21 mouse cellular contexts compared by ENCODE assay signal in genomic region chr8:67632290-67632689, GRCm38 (mm10).
DNase-seq lines count a peak whose midpoint lies in the region; ATAC-seq lines count a peak whose summit lies in the region.
"Had no signal": no experiment of that assay in that cellular context is flagged by ENCODE, and none has a peak within 500 bp of the region (broad histone marks: within the 10 kb centered on the region; RNA-seq: fewer than 3 reads in every experiment).

No protein-coding gene starts in this region.

- no peak overlapping the region for H3K4me3 ChIP-seq in hindbrain, embryonic 11.5 days (ENCODE audit: low read depth, low read length)
- no peak overlapping the region for H3K4me3 ChIP-seq in hindbrain, embryonic 14.5 days (replicated peaks; ENCODE audit: low read length)
- no peak overlapping the region for H3K4me3 ChIP-seq in midbrain, embryonic 12.5 days
- no peak overlapping the region for H3K4me3 ChIP-seq in midbrain, embryonic 11.5 days (ENCODE audit: low read depth, low read length)
- H3K4me3 ChIP-seq: embryonic facial prominence, embryonic 10.5 days; hindbrain, embryonic 13.5 days; kidney, embryonic 15.5 days; liver, embryonic 12.5 days; neural tube, embryonic 12.5 days had no signal

- H3K9me3 ChIP-seq in hindbrain, embryonic 11.5 days (ENCODE audit: control insufficient read depth, low read length), result no peaks in the 10 kb centered on the region
- H3K9me3 ChIP-seq in hindbrain, embryonic 14.5 days (ENCODE audit: control insufficient read depth, low read length), result no peaks in the 10 kb centered on the region
- H3K9me3 ChIP-seq in midbrain, embryonic 12.5 days, result no peaks in the 10 kb centered on the region
- no peaks in the 10 kb centered on the region for H3K9me3 ChIP-seq in midbrain, embryonic 11.5 days (ENCODE audit: control insufficient read depth, low read length)
- H3K9me3 ChIP-seq: embryonic facial prominence, embryonic 10.5 days; hindbrain, embryonic 13.5 days; kidney, embryonic 15.5 days; liver, embryonic 12.5 days; neural tube, embryonic 12.5 days had no signal

- H3K4me1 ChIP-seq in hindbrain, embryonic 11.5 days (replicated peaks; ENCODE audit: control insufficient read depth, insufficient read depth, low read length), result no peaks in the 10 kb centered on the region
- H3K4me1 ChIP-seq in hindbrain, embryonic 14.5 days (replicated peaks; ENCODE audit: control insufficient read depth, insufficient read depth, low read length), result no peaks in the 10 kb centered on the region
- no peaks in the 10 kb centered on the region for H3K4me1 ChIP-seq in midbrain, embryonic 12.5 days
- H3K4me1 ChIP-seq in midbrain, embryonic 11.5 days (ENCODE audit: control insufficient read depth, insufficient read depth, low read length), result no peaks in the 10 kb centered on the region
- H3K4me1 ChIP-seq: embryonic facial prominence, embryonic 10.5 days; hindbrain, embryonic 13.5 days; kidney, embryonic 15.5 days; liver, embryonic 12.5 days; neural tube, embryonic 12.5 days had no signal

- no peaks in the 10 kb centered on the region for H3K27me3 ChIP-seq in hindbrain, embryonic 11.5 days (ENCODE audit: control insufficient read depth, insufficient read depth, low read length)
- no peaks in the 10 kb centered on the region for H3K27me3 ChIP-seq in hindbrain, embryonic 14.5 days (ENCODE audit: control insufficient read depth, insufficient read depth, low read length)
- no peaks in the 10 kb centered on the region for H3K27me3 ChIP-seq in midbrain, embryonic 12.5 days
- no peaks in the 10 kb centered on the region for H3K27me3 ChIP-seq in midbrain, embryonic 11.5 days (ENCODE audit: control insufficient read depth, insufficient read depth, low read length)
- H3K27me3 ChIP-seq: hindbrain, embryonic 13.5 days; kidney, embryonic 15.5 days; neural tube, embryonic 12.5 days had no signal

- H3K27ac ChIP-seq in hindbrain, embryonic 11.5 days (ENCODE audit: low read depth, low read length), result no peak overlapping the region
- H3K27ac ChIP-seq in hindbrain, embryonic 14.5 days, result no peak overlapping the region
- H3K27ac ChIP-seq in midbrain, embryonic 12.5 days (replicated peaks), result no peak overlapping the region
- H3K27ac ChIP-seq in midbrain, embryonic 11.5 days (ENCODE audit: low read depth, low read length), result no peak overlapping the region
- H3K27ac ChIP-seq: embryonic facial prominence, embryonic 10.5 days; hindbrain, embryonic 13.5 days; kidney, embryonic 15.5 days; liver, embryonic 12.5 days; neural tube, embryonic 12.5 days had no signal

- ATAC-seq in hindbrain, embryonic 11.5 days (ENCODE audit: low FRiP score), result 0 out of 2 replicates have a peak, but pooled peaks have one; percentile 22
- no peak for ATAC-seq in hindbrain, embryonic 14.5 days (ENCODE audit: low FRiP score)
- peak; percentile 49; the same call in 1 of the 2 replicates for ATAC-seq in midbrain, embryonic 12.5 days (ENCODE audit: low FRiP score, low read depth)
- no peak for ATAC-seq in midbrain, embryonic 11.5 days (ENCODE audit: low FRiP score)
- ATAC-seq: activated CD4-positive, CD25-positive, alpha-beta regulatory T cell, adult 4 months; forebrain, embryonic 16.5 days; intestine, embryonic 16.5 days; liver, embryonic 12.5 days had no signal

- no peak for DNase-seq in hindbrain, embryonic 11.5 days (ENCODE audit: low spot score)
- no peak for DNase-seq in hindbrain, embryonic 14.5 days (ENCODE audit: low spot score)
- DNase-seq in midbrain, embryonic 11.5 days (ENCODE audit: low spot score, missing footprints), result no peak
- peak; percentile 7 to 15 for DNase-seq in frontal cortex, postnatal 10 days (ENCODE audit: low spot score in 2 of 2)
- peak; percentile 18 for DNase-seq in telencephalon, adult 2 months (ENCODE audit: low read depth, low spot score)
- DNase-seq in embryo, embryonic 11 days, result no peak
- DNase-seq: adrenal gland, postnatal 36 days; cerebellum, postnatal 10 days; gastrocnemius, postnatal 25 days; lung, embryonic 14.5 days; lung, postnatal 4 days; thymus, adult 18-20 months had no signal

- WGBS in hindbrain, embryonic 11.5 days, result 80% methylated on average over 6 of the region's 6 CpGs
- 82% methylated on average over 6 of the region's 6 CpGs for whole genome bisulfite sequencing in hindbrain, embryonic 14.5 days
- 79% methylated on average over 6 of the region's 6 CpGs for WGBS in midbrain, embryonic 12.5 days
- WGBS in midbrain, embryonic 11.5 days, result 71% methylated on average over 6 of the region's 6 CpGs

- no peaks in the 10 kb centered on the region for H3K36me3 ChIP-seq in hindbrain, embryonic 11.5 days (ENCODE audit: control insufficient read depth, insufficient read depth, low read length)
- H3K36me3 ChIP-seq in hindbrain, embryonic 14.5 days (replicated peaks; ENCODE audit: control insufficient read depth, insufficient read depth), result no peaks in the 10 kb centered on the region
- H3K36me3 ChIP-seq in midbrain, embryonic 12.5 days, result no peaks in the 10 kb centered on the region
- no peaks in the 10 kb centered on the region for H3K36me3 ChIP-seq in midbrain, embryonic 11.5 days (ENCODE audit: control insufficient read depth, insufficient read depth, low read length)
- H3K36me3 ChIP-seq: embryonic facial prominence, embryonic 10.5 days; hindbrain, embryonic 13.5 days; kidney, embryonic 15.5 days; liver, embryonic 12.5 days; neural tube, embryonic 12.5 days had no signal

- no peak overlapping the region for H3K4me2 ChIP-seq in hindbrain, embryonic 11.5 days (replicated peaks; ENCODE audit: low read depth, low read length)
- no peak overlapping the region for H3K4me2 ChIP-seq in hindbrain, embryonic 14.5 days (replicated peaks)
- H3K4me2 ChIP-seq in midbrain, embryonic 12.5 days (replicated peaks), result no peak overlapping the region
- no peak overlapping the region for H3K4me2 ChIP-seq in midbrain, embryonic 11.5 days
- H3K4me2 ChIP-seq: hindbrain, embryonic 13.5 days; kidney, embryonic 15.5 days; liver, embryonic 12.5 days; lung, embryonic 14.5 days; neural tube, embryonic 12.5 days had no signal

- H3K9ac ChIP-seq in hindbrain, embryonic 11.5 days (ENCODE audit: low read depth, low read length), result no peak overlapping the region
- H3K9ac ChIP-seq in hindbrain, embryonic 14.5 days, result no peak overlapping the region
- H3K9ac ChIP-seq in midbrain, embryonic 12.5 days (replicated peaks), result no peak overlapping the region
- no peak overlapping the region for H3K9ac ChIP-seq in midbrain, embryonic 11.5 days (ENCODE audit: low read length)
- H3K9ac ChIP-seq: hindbrain, embryonic 13.5 days; kidney, embryonic 15.5 days; liver, embryonic 12.5 days; lung, embryonic 14.5 days; neural tube, embryonic 12.5 days had no signal

Comparison
In these comparisons a context has a peak if more than half of its experiments do, and no peak if none do; other contexts are left out.
1. ATAC-seq: peak in hindbrain, embryonic 11.5 days (single experiment) and midbrain, embryonic 12.5 days (single experiment); none in hindbrain, embryonic 14.5 days (single experiment) and midbrain, embryonic 11.5 days (single experiment).
2. DNase-seq: peak in frontal cortex, postnatal 10 days (2 of 2) and telencephalon, adult 2 months (single experiment); none in hindbrain, embryonic 11.5 days (single experiment), hindbrain, embryonic 14.5 days (single experiment), midbrain, embryonic 11.5 days (single experiment) and embryo, embryonic 11 days (single experiment).